Mouse (Mus musculus) 416B (cell line): ENCODE measurements around the gene Ankrd55.
"Not testable (repeated sequence)": the region's sequence is repeated elsewhere in the genome, so short reads cannot be mapped to it uniquely, and the experiment has no call there.

Experiments
- DNase-seq: peaks from one replicate; pipeline ENCODE4 v3.0.0; 2011; ENCODE audit warnings: low read depth

The Ankrd55 gene

GRCm38 (mm10) chr13:112294446-112294845, 6.2 kb downstream of the Ankrd55 start:
- DNase-seq: no peak

- no peak for DNase-seq
These were observed 9.5 kb downstream of the Ankrd55 start for GRCm38 (mm10) chr13:112297781-112298180.

DNA sequence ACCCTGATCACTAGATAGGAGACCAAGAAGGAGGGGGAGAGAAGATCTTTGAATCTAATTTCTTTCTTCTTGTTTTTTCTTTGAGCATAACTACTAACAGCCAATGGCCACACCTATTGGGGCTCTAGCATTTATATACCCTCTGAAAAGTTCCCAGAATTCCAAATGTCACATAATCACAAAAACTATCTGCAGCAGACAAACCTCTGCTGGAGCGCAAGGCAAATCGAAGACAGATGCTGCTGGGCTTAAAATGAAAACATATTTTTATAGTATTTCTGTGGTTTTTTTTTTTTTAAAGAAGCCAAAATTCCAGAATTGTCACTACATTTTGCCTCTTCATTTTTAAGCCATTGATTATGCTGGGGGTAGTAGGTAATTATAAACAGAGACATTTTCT, 15.2 kb downstream of the Ankrd55 start:
- no peak for DNase-seq

DNA sequence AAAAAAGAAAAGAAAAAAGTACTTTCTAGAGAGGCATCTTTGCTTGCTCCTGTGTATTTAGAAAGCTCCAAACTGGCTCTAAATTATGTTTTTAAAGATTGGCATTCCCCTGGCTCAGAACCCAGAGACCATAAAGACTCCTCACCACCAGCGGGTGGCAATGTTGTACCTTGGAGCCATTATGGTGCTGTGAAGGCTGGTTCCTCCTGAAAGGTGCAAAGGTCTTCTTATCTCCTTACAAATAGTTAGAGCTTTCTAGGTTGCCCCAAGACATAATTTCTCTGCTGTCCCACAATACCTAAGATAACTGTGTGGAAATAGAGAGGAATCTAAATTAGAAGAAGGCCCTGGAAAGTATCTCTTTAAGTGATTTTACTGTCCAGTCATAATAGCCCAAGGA, 20.4 kb downstream of the Ankrd55 start:
- DNase-seq: peak; percentile 47

DNA sequence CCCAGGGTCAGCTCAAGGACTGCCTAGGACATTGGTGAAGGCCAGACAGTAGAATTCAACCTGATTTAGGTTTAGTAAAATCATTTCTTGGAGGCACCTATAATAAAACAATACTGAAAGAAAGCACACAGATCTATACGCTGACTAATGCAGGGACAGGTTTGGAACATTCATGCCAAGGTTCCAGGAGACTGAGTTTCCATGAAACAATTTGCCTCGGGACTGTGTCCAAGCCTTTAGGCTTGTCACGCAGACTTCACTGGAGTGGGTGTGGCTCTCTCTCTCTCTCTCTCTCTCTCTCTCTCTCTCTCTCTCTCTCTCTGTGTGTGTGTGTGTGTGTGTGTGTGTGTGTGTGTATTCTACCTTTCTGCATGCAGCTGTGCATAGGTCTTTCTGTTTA, 23.4 kb downstream of the Ankrd55 start:
- not testable (repeated sequence) for DNase-seq

DNA sequence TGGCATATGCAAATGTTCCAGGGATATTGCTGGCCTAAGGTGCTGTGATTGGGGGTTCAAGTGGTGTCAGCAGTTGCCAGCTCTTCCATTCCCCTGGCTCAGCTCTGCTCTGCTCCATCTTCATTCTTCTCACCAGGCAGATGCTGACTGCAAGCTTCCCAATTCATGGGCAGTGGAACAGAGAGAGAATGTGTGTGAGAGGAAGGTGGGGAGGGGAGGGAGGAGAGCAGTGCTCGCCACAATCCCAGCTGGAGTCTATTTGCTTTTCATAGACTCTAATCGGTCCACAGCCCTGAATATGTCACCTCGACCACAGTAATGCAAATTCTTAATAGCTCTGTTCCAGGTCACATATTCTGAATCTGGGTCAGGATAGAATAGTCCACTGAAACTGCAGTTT, 27.2 kb downstream of the Ankrd55 start:
- no peak for DNase-seq

DNA sequence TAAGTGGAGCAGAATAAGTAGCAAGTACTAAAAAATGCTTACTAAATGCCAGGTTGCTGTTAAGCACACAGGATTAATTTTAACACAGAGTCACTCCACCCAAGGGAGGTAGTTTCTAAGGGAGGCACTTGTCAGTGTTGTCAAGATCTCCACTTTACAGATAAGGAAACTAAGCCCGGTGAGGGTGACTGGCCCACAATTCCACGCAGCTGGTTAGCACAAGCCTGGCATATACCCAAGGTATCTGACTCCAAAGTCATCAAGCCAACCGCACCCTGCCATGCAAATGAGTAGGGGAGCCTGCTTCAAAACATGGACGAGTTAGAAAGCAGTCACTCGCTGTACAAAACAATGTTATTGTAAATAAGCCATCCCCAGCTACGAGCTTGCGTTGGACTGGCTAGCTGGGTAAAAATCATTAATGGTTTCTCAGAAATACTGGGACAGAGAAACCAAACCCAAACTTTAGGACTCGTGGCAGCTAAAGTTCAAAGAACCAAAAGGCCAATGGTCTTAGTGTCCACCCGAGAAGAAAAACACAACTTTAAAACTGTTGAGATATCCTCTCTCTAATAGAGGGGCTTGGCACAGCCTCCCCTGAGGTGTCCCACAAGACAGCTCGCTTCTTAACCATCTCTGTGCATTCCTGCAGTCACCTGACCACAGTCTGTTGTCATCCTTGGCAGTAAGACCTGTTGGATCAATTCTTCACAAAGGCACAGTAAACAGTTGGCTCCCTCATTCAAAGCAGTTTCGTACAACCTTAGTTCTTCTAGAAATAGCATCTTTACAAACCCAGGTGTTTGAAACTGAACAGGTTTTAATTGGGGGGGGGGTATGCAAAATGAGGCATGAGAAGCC, 28.6 kb downstream of the Ankrd55 start:
- no peak for DNase-seq

GRCm38 (mm10) chr13:112318124-112318523, 29.9 kb downstream of the Ankrd55 start:
- peak; percentile 45 for DNase-seq

DNA sequence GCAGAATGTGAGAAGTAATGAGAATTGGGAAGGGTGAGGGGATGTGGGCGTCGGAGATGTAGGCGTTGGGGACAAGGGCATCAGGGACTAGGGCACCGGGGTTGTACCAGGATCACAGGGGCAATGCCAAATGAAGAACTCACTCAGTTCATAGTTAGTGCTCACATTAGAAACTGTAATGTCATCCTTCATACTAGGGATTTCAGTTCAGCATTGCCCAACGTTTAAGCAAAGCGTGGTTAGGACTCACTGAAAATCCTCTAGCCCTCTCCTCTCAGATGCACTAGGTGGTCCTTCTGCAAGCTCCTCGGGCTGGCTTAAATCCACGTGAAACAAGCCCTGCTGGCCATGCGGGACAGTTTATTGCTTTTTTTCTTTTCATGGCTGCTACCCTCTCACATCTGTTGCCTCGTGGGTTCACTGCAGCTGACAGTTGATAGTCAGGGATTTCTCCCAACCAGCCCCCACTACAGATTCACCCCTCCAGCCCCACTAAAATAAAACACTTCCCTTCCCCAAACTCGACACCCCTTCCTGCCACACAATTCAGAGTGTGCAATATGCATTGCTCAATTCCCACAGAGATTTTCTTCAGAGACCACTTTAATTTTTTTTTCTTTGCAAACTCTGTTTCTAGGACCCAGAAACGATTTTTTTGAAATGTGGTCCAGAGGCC, 35.5 kb downstream of the Ankrd55 start:
- peak; percentile 14 for DNase-seq

DNA sequence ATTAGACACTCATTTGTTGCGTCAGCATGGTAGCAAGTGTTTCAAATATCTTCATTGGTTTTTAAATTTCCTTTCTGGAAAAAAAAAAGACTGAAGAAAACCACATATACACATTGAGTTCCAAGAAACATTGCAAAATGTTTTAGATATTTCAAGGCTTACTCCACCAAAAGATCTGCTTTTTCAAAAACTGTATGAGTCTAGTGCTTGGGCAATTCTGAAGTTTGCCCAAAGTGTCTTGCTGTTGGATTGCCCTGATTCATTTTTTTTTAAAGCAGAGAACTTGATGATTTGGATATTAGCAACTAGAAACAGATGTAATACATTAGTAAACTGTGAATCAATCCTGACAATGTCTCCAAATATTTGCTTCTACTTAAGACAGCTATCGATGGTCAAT, 36.9 kb downstream of the Ankrd55 start:
- no peak for DNase-seq

- DNase-seq: no peak
These were observed 38.2 kb downstream of the Ankrd55 start for GRCm38 (mm10) chr13:112326403-112326802.

GRCm38 (mm10) chr13:112326977-112327376, 38.7 kb downstream of the Ankrd55 start:
- DNase-seq: no peak

- no peak for DNase-seq
These were observed 39.3 kb downstream of the Ankrd55 start for GRCm38 (mm10) chr13:112327511-112327910.

DNA sequence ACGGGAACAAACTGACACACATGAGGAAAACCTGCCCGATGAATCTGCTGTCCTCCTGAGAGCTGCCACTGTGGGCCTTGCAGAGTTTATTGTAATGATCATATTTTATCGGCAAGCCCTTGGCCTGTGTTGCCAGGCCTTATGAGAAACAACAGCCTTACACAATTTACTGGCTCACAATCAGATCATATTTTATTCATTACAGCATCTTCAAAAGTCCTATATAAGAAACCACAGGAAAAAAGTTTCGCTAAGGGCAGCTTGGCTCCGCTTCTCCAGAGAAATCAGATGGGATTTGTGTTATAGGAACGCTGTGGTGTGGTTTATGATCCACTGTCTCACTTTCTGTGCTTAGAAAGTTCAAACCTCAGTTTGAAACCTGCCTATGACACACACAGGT, 42.0 kb downstream of the Ankrd55 start:
- no peak for DNase-seq

DNA sequence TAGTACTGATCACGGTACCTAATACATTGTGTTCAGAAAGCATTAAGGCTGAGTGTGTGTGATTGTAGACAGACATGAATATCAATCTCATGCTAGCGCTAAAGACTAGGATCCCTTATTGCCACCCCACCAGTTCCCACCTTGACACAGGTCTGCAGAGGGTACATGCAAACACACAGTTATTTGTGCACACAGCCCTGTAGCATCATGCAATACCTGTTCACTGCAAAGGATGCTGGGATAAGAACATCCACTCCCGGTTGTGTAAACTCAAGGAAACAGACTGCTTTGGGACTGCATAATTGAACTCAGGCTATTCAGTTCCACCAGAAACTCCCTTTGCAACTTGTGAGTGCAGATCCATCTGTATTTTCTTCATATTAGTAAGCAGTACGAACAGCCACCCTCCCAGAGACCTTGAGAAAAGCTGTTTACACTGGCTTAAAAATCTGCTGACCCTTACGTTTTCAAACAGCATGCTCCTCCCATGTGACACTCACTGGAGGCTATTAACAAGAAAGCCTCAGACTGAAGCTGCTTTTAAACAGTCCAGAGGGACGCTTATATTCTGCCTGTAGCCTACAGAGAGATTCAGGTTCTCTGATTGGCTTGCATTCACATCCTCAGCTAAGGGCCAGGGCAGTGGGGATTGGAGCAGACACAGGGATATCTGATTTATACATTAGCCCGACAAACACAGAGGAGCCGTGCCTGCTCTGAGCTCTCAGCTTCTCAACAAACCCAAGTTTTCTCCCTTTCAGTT, 42.8 kb downstream of the Ankrd55 start:
- no peak for DNase-seq

- no peak for DNase-seq
These were observed 43.4 kb downstream of the Ankrd55 start for GRCm38 (mm10) chr13:112331682-112332061.

- no peak for DNase-seq
These were observed 47.3 kb downstream of the Ankrd55 start for GRCm38 (mm10) chr13:112335531-112335930.

DNA sequence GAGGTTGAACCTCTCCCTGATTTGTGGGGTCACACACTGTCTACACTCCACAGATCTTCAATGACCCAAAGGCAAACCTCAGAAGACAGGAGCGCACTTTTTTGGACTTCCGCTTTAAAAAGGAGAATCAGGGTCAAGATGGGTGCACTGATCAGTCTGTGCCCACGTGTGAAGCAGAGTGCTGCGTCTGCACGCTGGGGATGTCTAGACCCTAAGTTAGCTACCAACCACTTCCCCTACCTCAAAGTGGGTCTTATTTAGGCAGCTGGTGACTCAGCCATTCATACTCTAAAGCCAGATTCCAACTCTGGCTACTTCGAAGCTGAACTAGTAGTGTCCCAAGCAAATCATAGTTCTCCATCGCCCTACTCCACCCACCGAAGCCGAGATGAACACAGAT, 48.9 kb downstream of the Ankrd55 start:
- DNase-seq: no peak

DNA sequence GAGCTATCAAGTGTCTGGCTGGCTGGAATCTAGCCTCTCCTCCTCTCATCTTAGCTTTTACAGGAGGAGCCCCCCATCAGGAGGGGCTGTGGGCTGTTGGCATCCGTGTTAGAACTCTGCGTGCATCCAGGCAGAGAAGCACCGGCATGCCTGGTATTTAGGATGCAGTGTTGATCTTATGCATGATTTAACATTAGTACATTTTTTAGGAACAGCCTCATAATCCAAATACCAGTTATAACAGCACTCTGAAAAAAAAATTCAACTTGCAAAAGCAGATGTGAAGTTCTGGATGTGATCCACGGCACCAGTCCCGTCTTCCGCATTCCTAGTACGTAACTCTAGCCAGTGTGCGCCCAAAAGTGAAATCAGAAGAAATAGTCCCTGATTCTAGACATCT, 52.0 kb downstream of the Ankrd55 start:
- no peak for DNase-seq

DNA sequence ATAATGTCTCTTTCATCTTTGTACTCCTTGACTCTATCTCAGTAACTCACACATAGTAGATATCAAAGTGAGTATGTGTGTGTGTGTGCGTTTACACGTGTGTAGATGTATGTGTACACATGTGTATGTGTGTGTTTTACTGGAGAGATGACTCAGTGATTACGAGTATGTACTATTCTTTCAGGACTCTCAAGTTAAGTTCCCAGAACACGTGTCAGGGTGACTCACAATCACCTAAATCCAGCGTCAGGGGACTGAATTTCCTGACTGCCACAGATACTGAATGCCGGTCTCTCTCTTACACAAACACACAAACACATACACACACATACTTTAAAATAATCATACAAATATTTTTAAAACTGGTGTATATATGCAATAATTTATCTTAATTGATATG, 52.5 kb downstream of the Ankrd55 start:
- DNase-seq: peak; percentile 3

DNA sequence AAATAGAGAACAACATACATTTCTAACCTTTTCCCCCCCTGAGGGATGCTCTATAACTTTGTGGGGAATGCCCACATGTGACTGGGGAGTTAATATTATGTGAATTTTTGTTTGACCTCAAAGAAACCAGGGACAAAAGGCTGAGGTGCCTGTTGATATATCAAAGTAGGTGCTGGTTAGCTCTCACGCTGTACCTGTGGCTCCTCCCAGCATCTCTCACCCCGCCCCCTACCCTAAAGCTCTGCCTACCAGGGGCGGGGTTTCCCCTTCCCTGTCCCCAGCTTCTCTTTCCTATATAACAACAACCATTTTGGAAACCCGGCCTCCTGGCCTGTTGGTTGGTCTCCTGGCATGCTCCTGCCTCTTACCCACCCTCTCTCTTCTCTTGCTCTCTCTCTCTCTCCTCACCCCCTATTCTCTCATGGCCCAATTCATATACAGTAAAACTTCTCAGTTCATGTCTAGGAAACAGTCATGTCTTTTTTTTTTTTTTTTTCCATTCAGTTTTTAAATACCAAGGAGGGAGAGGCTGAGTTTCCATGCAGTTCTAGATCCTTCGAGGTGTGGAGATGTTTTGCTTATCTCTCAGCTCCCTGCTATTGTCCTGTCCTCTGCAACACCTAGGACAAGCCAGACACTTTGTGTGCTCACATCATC, 54.8 kb downstream of the Ankrd55 start:
- DNase-seq: no peak

DNA sequence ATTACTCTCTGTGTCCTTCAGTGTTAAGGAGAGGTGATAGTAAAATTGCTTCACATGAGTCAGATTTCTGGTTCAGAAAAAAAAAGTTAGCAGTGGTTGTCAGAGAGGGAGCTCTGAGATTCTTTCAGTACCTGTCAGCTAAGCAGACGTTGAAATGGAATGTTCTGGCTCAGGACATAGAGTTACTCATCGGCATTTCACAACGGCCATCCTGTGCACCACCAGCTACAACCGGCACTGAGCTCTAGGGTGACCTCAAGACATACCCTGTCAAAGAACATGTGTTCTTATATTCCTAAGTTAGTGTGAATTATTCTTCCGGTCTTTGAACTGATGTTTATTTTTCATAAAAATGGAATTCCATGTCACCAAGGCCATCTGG, 55.4 kb downstream of the Ankrd55 start:
- peak; percentile 2 for DNase-seq
